Mouse (Mus musculus) thymus, adult 18-20 months (tissue): Measurements from ENCODE around the gene Igf2.

Experiments
- DNase-seq, 2 experiments: peaks; one replicate each; pipeline ENCODE4 v3.0.0; 2022; ENCODE audit warnings: mixed read lengths in 2 of 2

The Igf2 gene

GRCm38 (mm10) chr7:142658681-142659180, 7.9 kb downstream of the Igf2 start:
- no peak for DNase-seq

- no peak for DNase-seq
These were observed 8.6 kb downstream of the Igf2 start for GRCm38 (mm10) chr7:142657821-142658614.

GRCm38 (mm10) chr7:142657341-142657791, 9.2 kb downstream of the Igf2 start:
- DNase-seq: no peak

- no peak for DNase-seq
These were observed 10.6 kb downstream of the Igf2 start for GRCm38 (mm10) chr7:142656055-142656454.

GRCm38 (mm10) chr7:142655633-142656032, 11.0 kb downstream of the Igf2 start:
- DNase-seq: no peak

- no peak for DNase-seq
These were observed 12.9 kb downstream of the Igf2 start for GRCm38 (mm10) chr7:142653726-142654125.

GRCm38 (mm10) chr7:142646676-142647075, 19.9 kb downstream of the Igf2 start:
- DNase-seq: no peak

- no peak for DNase-seq
These were observed 21.6 kb downstream of the Igf2 start for GRCm38 (mm10) chr7:142645045-142645444.

- DNase-seq: no peak
These were observed 30.4 kb downstream of the Igf2 start for GRCm38 (mm10) chr7:142636178-142636577.

- no peak for DNase-seq
These were observed 35.9 kb downstream of the Igf2 start for GRCm38 (mm10) chr7:142630691-142631090.

GRCm38 (mm10) chr7:142629806-142630205, 36.8 kb downstream of the Igf2 start:
- no peak for DNase-seq

- no peak for DNase-seq
These were observed 44.4 kb downstream of the Igf2 start for GRCm38 (mm10) chr7:142622180-142622579.

- DNase-seq: no peak
These were observed 53.5 kb downstream of the Igf2 start for GRCm38 (mm10) chr7:142613077-142613476.

GRCm38 (mm10) chr7:142610627-142611406, 55.8 kb downstream of the Igf2 start:
- no peak for DNase-seq

- no peak for DNase-seq
These were observed 65.7 kb downstream of the Igf2 start for GRCm38 (mm10) chr7:142600921-142601320.
